Mouse (Mus musculus) urinary bladder, postnatal 36 days (tissue): ENCODE measurements around the gene Vmn2r100.

Experiments used
- DNase-seq, 2 experiments: peaks; one replicate each; pipeline ENCODE4 v3.0.0; 2022; ENCODE audit warnings: low spot score in 2 of 2, mixed read lengths in 1 of 2

Gene Vmn2r100

DNA sequence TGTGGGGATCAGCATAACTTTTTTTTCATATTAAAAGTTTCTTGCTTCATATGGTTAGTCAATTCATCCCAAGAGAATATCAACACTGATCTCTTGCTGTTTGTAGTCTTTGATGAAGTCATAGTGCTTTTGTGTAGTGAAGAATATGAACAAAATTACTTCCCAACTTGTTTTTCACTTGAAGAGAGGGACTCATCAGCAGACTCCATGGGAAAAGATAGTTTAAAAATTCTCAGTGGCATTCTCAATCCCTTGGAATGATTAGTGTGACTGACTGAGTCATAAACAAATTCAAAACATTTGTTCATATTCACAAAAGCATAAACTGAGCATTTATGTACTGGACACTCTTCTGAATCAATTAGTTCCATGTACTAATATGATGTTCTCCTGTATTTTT lies at the start of gene Vmn2r100:
TSS of gene Vmn2r100 (plus strand) at position 301 of the 400 bp plus-strand sequence.
- no peak for DNase-seq

DNA sequence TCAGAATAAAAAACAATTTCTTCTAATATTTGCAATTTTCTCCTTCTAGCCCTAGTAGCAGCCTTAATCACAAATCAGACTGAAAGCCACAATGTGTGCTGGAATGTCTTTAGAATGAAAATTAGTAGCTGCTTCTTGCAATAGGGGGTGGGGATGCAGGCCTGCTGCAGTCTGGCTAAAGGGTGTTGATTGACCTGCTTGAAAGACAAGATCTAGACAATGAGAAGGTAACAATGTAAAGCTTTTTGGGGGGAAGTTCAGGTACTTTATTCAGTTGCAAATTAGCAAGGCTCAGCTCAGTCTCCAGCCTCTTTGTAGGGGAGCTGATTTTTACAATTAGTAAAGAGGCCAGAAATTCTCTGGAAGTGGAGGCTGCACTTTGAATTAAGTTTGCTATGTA lies 21.7 kb upstream of the Vmn2r100 start:
- no peak for DNase-seq

DNA sequence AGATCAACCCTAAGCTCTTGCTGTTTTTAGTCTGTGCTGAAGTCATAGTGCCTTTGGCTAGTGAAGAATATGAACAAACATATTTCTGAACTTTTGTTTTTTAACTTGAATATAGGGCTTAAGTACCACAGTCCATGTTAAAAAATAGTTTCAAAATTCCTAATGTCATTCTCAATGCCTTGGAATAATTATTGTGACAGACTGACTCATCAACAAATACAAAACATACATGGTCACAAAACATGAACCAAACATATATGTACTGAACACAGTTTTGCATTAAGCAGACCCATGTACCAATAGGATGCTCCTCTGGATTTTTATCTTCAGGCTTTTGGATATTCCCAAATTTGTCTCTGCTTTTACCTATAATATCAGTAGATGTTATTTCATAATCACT lies 72.4 kb downstream of the Vmn2r100 start, which contains the start of gene Vmn2r101:
TSS of gene Vmn2r101 (plus strand) at position 301 of the 400 bp plus-strand sequence.
- no peak for DNase-seq
